In genomic region chr9:54499291-54499690, GRCm38 (mm10) we compare ENCODE assay signal across 17 mouse cellular contexts. TPM values are rescaled to one million over a fixed set of nuclear protein-coding genes. Genes with fewer than 3 reads are reported as not detected.
DNase-seq lines count a peak whose midpoint lies in the region; ATAC-seq lines count a peak whose summit lies in the region.
"Had no signal": no experiment of that assay in that cellular context is flagged by ENCODE, and none has a peak within 500 bp of the region (broad histone marks: within the 10 kb centered on the region; RNA-seq: fewer than 3 reads in every experiment).

No protein-coding gene starts in this region.

- no peaks in the 10 kb centered on the region for H3K9me3 ChIP-seq in midbrain, embryonic 14.5 days (ENCODE audit: control insufficient read depth, low read length)
- H3K9me3 ChIP-seq: embryonic facial prominence, embryonic 13.5 days; heart, embryonic 15.5 days had no signal

- H3K27me3 ChIP-seq in midbrain, embryonic 14.5 days (ENCODE audit: control insufficient read depth, insufficient read depth, low read length) = no peaks in the 10 kb centered on the region

- peak; percentile 19 for DNase-seq in layer of hippocampus, adult 11-12 months (ENCODE audit: low spot score)
- DNase-seq in layer of hippocampus, postnatal 36 days = no peak
- DNase-seq in brain, adult 2 months (ENCODE audit: low read depth, low spot score) = peak; percentile 66
- DNase-seq in cerebellum, postnatal 10 days = peak; percentile 12 to 22
- DNase-seq in midbrain, embryonic 14.5 days = no peak
- DNase-seq in thymus, postnatal 25 days = no peak
- DNase-seq in embryo, embryonic 10.5 days (ENCODE audit: low spot score) = no peak
- DNase-seq: adrenal gland, postnatal 10 days; gastrocnemius, postnatal 36 days; kidney, postnatal 25 days; lung, postnatal 14 days had no signal

- peaks cover 18% of the 10 kb centered on the region for H3K4me1 ChIP-seq in midbrain, embryonic 14.5 days (ENCODE audit: control insufficient read depth, insufficient read depth, low read length)
- H3K4me1 ChIP-seq: embryonic facial prominence, embryonic 13.5 days had no signal

- no peak overlapping the region for H3K9ac ChIP-seq in midbrain, embryonic 14.5 days (replicated peaks; ENCODE audit: low read length)
- H3K9ac ChIP-seq: embryonic facial prominence, embryonic 13.5 days; heart, embryonic 15.5 days had no signal

- WGBS in midbrain, embryonic 14.5 days = 89% methylated on average over 6 of the region's 6 CpGs

- H3K36me3 ChIP-seq in midbrain, embryonic 14.5 days (ENCODE audit: control insufficient read depth, insufficient read depth, low read length) = no peaks in the 10 kb centered on the region
- H3K36me3 ChIP-seq: embryonic facial prominence, embryonic 13.5 days; heart, embryonic 15.5 days had no signal

- ATAC-seq in midbrain, embryonic 14.5 days (ENCODE audit: low FRiP score, low TSS enrichment) = no peak

- H3K4me3 ChIP-seq in midbrain, embryonic 14.5 days (replicated peaks; ENCODE audit: low read depth, low read length) = no peak overlapping the region
- H3K4me3 ChIP-seq: embryonic facial prominence, embryonic 13.5 days; heart, embryonic 15.5 days had no signal

- peak overlapping the region; percentile 72 for H3K4me2 ChIP-seq in midbrain, embryonic 14.5 days (ENCODE audit: low read length)
- H3K4me2 ChIP-seq: embryonic facial prominence, embryonic 13.5 days; heart, embryonic 15.5 days; liver, embryonic 11.5 days had no signal

- H3K27ac ChIP-seq in midbrain, embryonic 14.5 days (replicated peaks; ENCODE audit: low read depth, low read length) = no peak overlapping the region
- H3K27ac ChIP-seq: embryonic facial prominence, embryonic 13.5 days; heart, embryonic 15.5 days; stomach, postnatal 0 days had no signal

RNA-seq across cellular contexts. Expression of gene Dmxl2, which starts 2.1 kb away (rescaled TPM):
- total RNA-seq in layer of hippocampus, postnatal 36 days (2021) = 100 to 1,000 TPM; 206 to 213 TPM
- polyA plus RNA-seq in midbrain, embryonic 14.5 days (2014; fragmentation: Nextera tagmentation; extraction: Ambion mirVana) = 64.9 and 71.1 TPM in 2 replicates

RNA-seq across cellular contexts. Expression of gene Sh2d7, which starts 39.5 kb away (rescaled TPM):
- total RNA-seq in layer of hippocampus, postnatal 36 days (2021) = under 1 TPM in 1 of 2 experiments, not detected in 1; 0.20 TPM
- polyA plus RNA-seq in midbrain, embryonic 14.5 days (2014; fragmentation: Nextera tagmentation; extraction: Ambion mirVana) = not detected in 2 replicates
- total RNA-seq: adrenal gland, postnatal 10 days; gastrocnemius, postnatal 36 days had no signal
- polyA plus RNA-seq: embryonic facial prominence, embryonic 13.5 days; heart, embryonic 15.5 days; intestine, embryonic 14.5 days; liver, embryonic 11.5 days; urinary bladder, adult 2 months had no signal

Comparison
In these comparisons a context has a peak if more than half of its experiments do, and no peak if none do; other contexts are left out.
1. DNase-seq: peak in layer of hippocampus, adult 11-12 months (single experiment), brain, adult 2 months (single experiment) and cerebellum, postnatal 10 days (2 of 2); none in layer of hippocampus, postnatal 36 days (0 of 2), midbrain, embryonic 14.5 days (single experiment), thymus, postnatal 25 days (single experiment) and embryo, embryonic 10.5 days (single experiment).